Mouse (Mus musculus) thymus, postnatal 0 days (tissue): ENCODE results near the gene Syk. TPM values are rescaled to one million over a fixed set of nuclear protein-coding genes. Genes with fewer than 3 reads are reported as not detected.

ENCODE experiments used
- polyA plus RNA-seq: library from polyadenylated mRNA; unstranded; fragments of >200 nt; fragmentation: Nextera tagmentation; extraction: Ambion mirVana; gene quantifications from 2 replicates; pipeline ENCODE4 v1.2.1, GENCODE M21; 2015

The Syk gene
- polyA plus RNA-seq, 1 experiment from 2014 or later = 8.9 TPM

Other genes starting within 250 kb of the Syk start
- gene Diras2, start 51.9 kb upstream of the Syk start, polyA plus RNA-seq = 3.4 and 3.6 TPM in 2 replicates